Mouse (Mus musculus): ENCODE measurements at regions not wholly inside any gene's neighbourhood (a gene's known extent, or its start where the extent isn't known, plus 50 kb on each side); places are given as distances from the start of the nearest gene placed in this dataset.

DNA sequence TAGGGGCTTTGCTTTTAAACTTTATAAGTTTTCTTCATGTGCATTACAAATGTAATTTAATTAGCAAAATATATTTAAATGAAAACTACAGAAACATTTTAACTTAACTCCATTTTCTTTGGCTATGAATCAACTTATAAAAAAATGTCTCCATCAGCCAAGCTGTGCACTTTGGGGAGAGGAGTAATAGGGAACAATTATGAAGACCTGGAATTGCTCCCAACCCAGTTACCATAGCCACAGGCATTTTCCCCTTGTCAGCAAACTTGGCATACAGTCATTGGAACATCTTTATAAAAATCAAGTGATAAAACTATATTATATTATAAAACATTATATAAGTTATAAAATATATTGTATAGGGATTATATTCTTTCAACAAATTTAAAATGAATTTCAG, 65.0 kb downstream of the Atxn7l3b start:
- DNase-seq: no peak

DNA sequence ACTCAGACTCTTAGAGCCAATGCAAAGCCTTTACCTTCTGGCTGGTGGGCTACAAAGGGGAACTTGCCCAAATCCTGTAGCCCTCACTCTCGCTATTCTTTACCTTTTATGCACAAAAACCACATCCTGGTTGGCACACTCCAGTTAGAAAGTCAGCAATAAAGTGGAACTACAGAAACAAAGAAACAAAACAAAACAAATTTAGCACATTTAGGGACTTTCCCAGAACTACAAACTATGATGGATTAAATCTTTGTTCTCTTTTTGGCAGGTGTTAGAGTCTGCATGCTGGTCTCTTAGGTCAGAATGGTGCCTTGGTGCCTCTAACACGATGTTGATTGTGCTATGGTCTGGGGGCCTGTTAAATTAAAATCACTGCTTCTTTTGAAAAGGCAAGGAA, 65.4 kb downstream of the Atxn7l3b start:
- DNase-seq: no peak

DNA sequence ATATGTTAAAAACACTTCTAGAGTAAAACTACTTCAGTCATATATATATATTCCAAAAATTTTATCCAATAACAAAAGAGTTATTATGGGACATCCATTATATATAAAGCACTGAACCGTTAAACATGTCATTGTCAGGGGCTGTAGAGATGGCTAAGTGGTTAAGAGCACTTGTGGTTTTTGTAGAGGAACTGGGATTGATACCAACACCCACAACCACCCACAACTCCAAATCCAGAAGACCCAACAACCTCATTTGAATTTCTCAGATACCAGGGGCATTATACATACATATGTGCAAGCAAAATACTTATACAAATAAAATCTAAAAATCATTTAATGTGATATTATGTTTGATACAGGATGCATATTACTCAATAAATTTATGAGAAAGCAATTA, 76.8 kb downstream of the Atxn7l3b start:
- DNase-seq: no peak

DNA sequence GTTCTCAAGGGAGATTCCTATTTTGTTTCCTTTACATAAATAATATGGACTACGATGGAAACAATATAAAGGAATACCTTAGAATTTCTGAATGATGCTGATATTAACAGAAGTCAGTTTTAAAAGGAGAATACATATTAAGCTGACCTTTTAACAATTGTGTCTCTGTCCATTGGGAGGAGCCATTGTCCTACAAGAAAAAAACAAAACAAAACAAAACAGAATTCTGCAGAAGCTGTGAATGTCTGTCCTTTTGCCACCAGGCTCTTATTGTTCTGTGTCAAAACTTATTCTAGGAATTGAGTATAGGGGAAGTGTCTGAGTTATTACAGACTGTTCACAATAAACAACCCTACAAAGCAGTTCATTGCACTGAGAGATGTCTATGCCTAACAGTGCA, 82.6 kb downstream of the Atxn7l3b start:
- no peak for DNase-seq

DNA sequence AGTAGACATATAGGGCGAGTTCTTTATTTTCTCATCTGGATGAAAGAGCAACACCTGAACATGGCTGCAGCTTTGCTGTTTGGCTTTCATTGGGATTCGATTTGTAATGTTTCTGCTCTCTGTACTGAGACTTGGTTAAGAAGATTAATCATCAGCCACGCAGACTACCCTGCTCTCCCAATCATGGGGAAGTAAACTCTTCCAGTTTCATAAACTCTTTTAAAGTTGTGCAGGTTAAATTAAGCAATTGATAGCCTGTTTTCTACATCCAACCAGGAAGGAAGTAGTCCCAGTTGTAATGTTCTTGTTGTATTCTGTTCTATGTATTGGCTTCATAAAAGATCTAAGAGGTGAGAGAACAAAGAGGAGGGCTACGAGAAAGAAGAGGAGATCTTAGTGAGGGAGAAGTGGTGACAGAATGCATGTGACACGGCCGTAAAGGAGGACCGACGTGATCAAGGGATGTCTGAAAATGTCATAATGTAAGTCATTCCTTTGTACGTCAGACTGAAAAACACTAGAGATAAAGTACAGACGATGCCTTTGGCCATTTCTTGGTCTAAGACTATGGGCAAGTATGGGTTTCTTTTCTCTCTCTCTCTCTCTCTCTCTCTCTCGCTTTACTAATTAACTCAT, 91.3 kb downstream of the Atxn7l3b start:
- no peak for DNase-seq

DNA sequence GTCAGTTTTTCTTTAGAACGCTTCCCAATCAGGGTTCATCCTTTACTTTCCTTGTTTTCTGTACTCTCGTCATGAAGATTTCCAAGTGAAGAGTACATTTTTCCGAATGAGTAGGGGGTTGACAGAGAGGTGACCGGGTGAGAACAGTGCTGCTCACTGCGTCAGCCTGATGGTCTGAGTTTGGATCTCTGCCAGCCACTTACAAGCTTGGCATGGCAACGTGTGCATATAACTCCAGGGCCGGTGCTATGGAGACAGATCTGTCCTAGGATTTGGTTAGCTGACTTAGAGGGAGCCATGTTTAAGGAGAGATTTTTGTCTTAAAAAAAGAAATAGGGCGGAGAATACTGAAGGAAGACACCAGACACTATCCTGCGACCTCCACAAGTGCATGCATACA, 92.8 kb downstream of the Atxn7l3b start:
- no peak for DNase-seq

DNA sequence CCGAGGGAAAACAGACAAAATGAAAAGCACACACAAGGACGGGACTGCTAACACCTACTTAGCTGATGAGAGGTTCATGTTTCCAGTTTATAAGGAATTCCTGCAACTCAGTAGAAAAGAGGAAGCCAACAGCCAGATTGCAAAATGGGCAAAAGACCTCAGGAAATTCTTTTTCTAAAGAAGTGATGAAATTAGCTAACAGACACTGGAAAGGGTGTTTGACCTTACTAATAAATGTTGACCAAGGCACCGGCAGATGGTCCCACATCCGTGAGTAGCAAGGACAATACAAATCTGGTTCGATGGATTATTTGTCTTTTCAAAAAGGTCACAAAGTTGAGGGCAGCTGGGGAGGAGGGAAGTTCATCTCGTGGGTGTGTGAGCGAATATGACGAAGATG, 93.3 kb downstream of the Atxn7l3b start:
- DNase-seq: no peak

DNA sequence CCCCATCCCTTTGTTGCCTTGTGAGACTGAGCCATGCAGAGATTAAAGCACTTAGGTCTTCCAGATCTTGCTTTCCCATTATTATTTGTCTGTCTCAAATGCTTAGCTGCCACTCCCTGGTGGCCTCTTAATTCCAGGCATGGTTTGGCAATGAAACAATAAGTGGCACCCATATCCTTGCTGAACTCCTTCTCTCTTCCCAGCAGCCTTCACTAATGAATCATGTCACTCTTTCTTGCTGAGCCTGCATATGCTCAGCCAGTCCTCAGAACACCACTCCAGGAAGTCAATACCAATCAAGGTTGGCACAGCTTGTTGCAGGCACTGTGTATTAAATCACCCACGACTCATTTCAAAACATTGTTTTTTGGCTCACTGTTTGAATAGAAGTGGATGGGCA, 118.6 kb downstream of the Atxn7l3b start:
- no peak for DNase-seq

DNA sequence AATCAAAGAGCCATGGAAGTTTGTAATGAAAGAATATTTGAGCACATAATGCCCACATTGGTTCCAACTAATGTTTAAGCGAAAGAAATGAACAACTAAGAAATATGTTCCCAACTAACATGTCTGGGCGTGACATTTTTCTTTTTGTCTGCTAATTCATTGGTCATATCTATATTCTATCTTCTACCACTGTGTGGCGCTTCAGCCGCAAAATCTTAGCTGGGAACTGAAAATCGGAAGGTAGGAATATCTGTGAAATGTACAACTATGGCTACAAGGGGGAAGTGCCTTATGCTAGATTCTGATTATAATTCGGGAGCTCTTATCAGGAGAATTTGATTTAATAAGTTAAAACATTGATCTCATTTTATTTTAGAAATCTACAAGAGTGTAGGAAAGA, 125.2 kb downstream of the Atxn7l3b start:
- DNase-seq: no peak

DNA sequence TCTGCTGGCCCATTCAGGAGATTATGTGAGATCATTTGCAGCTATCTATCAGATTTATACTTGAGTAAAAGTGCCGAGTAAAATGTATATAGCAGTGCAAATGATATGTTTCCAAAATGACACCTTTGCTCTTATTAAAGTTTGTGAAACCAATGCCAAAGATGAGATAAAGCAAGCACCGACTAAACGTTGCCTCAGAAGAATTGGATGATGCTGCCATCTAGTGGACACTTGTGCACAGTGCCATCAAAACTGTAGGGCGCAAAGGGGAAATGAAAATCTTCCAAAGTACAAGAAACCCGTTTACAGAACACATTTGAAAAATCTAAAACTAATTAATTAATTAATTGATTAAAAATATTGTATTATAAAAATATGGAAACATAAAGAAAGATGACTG, 127.2 kb downstream of the Atxn7l3b start:
- DNase-seq: peak in 1 of 2 experiments; percentile 36

DNA sequence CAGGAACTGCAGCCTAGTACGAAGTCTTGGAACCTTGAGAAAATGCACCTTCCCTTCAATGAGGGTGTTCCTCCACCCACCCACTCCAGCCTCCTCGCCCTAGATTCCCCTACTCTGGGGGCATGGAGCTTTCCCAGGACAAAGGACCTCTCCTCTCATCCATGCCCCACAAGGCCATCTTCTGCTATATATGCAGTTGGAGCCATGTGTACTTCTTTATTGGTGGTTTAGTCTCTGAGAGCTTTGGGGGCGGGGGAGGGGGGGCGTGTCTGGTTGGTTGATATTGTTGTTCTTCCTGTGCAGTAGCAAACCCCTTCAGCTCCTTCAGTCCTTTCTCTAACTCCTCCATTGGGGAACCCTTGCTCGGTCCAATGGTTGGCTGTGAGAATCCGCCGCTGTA, 130.2 kb downstream of the Atxn7l3b start:
- no peak for DNase-seq

DNA sequence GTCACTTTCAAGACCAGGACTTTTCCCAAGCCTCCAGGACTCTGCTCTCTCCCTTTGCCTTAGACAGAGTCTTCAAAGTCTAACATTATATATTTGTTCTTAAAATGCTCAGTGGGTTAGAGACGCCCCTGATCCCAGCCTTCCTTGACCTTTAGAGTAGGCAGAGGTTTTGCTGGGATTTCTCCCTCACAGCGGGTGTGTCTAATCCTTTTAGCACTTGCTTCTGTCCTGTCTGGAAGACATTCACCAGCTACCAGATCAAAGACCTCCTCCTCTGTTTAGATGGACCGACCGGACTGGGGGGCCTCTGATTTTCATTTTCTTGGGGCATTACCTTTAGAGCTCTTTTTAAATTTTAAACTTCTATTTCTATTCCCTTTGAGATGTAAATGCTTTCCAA, 130.7 kb downstream of the Atxn7l3b start:
- DNase-seq: no peak

DNA sequence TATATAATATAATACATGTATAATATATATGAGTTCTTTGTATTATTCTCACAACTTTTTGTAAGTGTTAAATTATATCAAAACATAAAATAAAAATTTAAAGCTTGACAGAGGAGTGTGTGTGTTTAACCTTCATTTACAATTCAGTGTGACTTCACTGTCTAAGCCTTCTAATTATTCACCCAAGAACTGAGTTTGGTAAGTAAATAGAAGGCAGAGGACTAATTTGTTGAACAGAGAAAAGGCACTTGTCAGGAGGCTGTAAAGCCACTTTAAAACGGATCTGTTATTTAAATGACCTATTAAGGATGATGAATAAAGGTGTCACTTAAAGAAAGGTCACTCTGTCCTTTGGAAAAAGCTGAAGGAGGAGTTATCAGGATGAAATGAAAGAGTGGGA, 132.9 kb downstream of the Atxn7l3b start:
- no peak for DNase-seq

DNA sequence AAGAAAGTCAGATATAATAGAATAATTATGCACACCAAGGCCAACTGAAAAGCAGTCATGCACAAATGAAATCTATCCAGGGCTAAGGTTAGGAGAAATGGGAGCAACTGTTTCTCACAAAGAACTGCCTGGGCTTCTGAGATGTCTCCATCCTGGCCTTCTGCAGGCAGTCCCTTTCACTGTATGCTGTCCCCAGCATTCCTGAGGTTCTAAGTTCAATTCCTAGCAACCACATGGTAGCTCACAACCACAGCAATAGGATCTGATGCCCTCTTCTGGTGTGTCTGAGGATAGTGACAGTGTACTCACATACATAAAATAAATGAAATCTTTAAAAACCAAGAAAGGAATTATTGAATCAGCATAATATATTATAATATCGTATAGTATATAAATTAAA, 133.3 kb downstream of the Atxn7l3b start:
- DNase-seq: no peak

DNA sequence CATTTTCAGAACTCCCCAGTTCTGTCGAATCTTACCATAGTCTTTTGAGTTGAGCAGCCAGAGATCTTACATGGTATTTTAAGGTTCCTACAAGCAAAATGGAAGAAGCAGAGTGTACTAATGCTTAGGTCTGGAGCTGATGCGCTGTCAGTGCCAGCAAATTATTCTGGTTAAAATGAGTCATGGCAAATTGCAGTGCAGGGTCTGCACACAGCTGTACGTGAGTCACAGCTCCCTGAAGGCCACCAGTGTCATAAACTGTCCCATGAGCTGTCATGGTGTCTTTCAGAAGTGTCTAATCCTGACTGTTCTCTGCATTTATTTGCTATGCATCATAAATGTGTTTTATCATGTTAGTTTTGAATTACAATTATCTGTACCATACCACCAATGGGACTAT, 140.6 kb downstream of the Atxn7l3b start:
- no peak for DNase-seq

DNA sequence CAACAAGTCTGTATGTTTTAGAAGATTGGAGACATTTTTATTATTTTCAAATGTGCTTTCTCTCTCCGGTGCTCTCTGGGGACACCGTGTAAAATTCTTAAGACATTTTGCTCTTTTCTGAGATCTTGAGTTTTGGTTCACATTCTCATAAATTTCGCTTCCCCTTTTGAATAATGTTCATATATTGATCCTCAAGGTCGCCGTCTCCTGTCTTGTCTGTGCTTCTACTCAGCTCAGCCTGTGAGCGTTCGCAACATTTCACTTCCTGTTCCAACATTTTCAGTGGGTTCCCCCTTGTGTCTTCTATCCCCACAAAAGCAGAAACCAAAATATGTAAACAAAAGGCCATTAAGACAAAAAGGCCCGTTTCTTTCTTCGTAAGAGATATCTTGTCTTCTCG, 154.5 kb downstream of the Atxn7l3b start:
- no peak for DNase-seq

DNA sequence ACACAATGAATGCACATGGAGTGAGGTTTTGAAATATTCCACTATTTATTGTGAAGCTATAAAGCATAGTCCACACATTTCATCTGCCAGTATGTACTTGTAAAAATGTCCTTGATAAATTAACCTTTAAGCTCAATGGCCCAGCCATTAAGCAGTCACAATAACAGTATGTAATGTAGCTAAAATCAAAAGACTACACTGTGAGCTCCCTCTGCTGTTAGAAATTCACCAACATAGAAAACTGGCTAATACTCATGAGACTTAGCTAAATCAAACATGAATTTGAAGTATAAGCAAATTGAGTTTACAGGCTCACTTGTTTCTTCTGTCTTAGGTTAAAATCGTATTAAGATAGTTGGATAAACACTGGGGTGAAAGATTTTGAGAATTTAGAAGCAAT, 182.1 kb downstream of the Atxn7l3b start:
- DNase-seq: no peak

DNA sequence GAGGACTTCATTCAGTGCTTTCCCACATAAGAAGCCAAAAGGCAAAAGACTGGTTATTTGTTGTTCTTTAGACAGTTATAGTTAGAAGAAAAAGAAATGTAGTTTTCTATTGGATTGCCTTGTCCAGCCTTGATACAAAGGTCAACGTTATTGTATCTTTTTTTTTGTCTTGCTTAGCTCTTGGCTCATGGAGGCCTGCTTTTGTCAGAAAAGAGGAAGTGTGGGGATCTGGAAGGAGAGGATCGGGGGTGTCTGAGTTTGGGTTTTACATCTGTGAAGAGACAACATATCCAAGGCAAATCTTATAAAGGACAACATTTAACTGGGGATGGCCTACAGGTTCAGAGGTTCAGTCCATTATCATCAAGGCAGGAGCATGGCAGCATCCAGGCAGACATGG, 185.3 kb downstream of the Atxn7l3b start:
- no peak for DNase-seq

DNA sequence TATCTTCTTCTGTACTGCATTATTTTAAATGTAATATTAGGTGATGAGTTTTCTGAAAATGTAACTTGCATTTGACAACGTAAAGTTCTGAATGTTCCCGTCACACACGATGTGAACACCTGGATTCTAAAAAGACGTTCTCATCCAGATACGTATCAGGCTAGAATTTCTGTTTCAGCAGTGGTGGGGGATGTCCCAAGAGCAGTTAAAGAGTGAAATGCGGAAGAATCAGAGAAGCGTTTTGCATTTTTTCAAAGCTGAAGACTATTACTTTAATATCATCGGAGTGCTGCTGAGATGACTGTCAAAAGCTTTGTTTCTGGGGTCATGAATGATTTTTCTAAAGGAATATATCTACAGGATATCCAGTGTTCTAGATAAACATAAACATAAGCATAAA, 186.7 kb downstream of the Atxn7l3b start:
- DNase-seq: no peak

Measured in heart, adult 18-20 months (tissue).